Mouse (Mus musculus) urinary bladder, postnatal 4 days (tissue): ENCODE results near the gene Kcnip2.

ENCODE experiments used
- DNase-seq, 2 experiments: peaks; one replicate each; pipeline ENCODE4 v3.0.0; 2021 to 2022; ENCODE audit warnings: low spot score in 2 of 2

The Kcnip2 gene

GRCm38 (mm10) chr19:45781676-45782075, 34.2 kb downstream of the Kcnip2 start:
- DNase-seq, result no peak

GRCm38 (mm10) chr19:45780350-45780915, 35.4 kb downstream of the Kcnip2 start:
- DNase-seq, result no peak

- DNase-seq, result no peak
Measured at GRCm38 (mm10) chr19:45775486-45775885, 40.4 kb downstream of the Kcnip2 start.

- no peak for DNase-seq
Measured at GRCm38 (mm10) chr19:45771501-45771900, 44.4 kb downstream of the Kcnip2 start.

- no peak for DNase-seq
Measured at GRCm38 (mm10) chr19:45760810-45761209, 55.1 kb downstream of the Kcnip2 start.

- DNase-seq, result no peak
Measured at GRCm38 (mm10) chr19:45758671-45759070, 57.2 kb downstream of the Kcnip2 start.

GRCm38 (mm10) chr19:45753551-45753950, 62.3 kb downstream of the Kcnip2 start:
- DNase-seq, result no peak

GRCm38 (mm10) chr19:45751881-45752280, 64.0 kb downstream of the Kcnip2 start:
- no peak for DNase-seq

- DNase-seq, result peak; percentile 76 to 86
Measured at GRCm38 (mm10) chr19:45749243-45750043, 66.4 kb downstream of the Kcnip2 start, which contains the start of gene Npm3. Gene Npm3, minus strand, starts transcription at chr19:45749591.

- DNase-seq, result no peak
Measured at GRCm38 (mm10) chr19:45748691-45749242, 67.1 kb downstream of the Kcnip2 start.

- DNase-seq, result no peak
Measured at GRCm38 (mm10) chr19:45748206-45748605, 67.7 kb downstream of the Kcnip2 start.

GRCm38 (mm10) chr19:45747028-45747867, 68.6 kb downstream of the Kcnip2 start:
- DNase-seq, result peak; percentile 77 to 86

GRCm38 (mm10) chr19:45746153-45747020, 69.5 kb downstream of the Kcnip2 start:
- peak in 1 of 2 experiments; percentile 54 for DNase-seq

GRCm38 (mm10) chr19:45745344-45746152, 70.3 kb downstream of the Kcnip2 start:
- no peak for DNase-seq

- DNase-seq, result no peak
Measured at GRCm38 (mm10) chr19:45743619-45744018, 72.2 kb downstream of the Kcnip2 start.

- no peak for DNase-seq
Measured at GRCm38 (mm10) chr19:45742984-45743575, 72.8 kb downstream of the Kcnip2 start.

GRCm38 (mm10) chr19:45742218-45742983, 73.5 kb downstream of the Kcnip2 start, which contains the start of gene Fgf8:
Gene Fgf8, minus strand, starts transcription at chr19:45742915.
- no peak for DNase-seq
